Mouse (Mus musculus) forebrain, embryonic 14.5 days (tissue): Measurements from ENCODE around the gene Tmem270. TPM values are rescaled to one million over a fixed set of nuclear protein-coding genes. Genes with fewer than 3 reads are reported as not detected.

Experiments
- ATAC-seq: fragments of 200-750 bp; cut with Nextera tagmentation; 2 replicates; pipeline ENCODE4 v1.8.0; 2017; ENCODE audit warnings: mild to moderate bottlenecking, moderate library complexity
- DNase-seq: peaks from one replicate; pipeline ENCODE4 v3.0.0-alpha.2; 2015; ENCODE audit warnings: low spot score
- H3K27ac ChIP-seq: fragments of 300-500 bp; sonication (generic); 2 replicates; pipeline ENCODE4 v1.5.1; 2014; ENCODE audit warnings: low read depth, mild to moderate bottlenecking, control low read depth, low read length, moderate library complexity
- H3K27me3 ChIP-seq: fragments of 300-500 bp; sonication (generic); replicated peaks from 2 replicates; pipeline ENCODE4 v1.6.1; 2014; ENCODE audit warnings: low read length, control low read depth, mixed read lengths; ENCODE audit not compliant: control insufficient read depth, insufficient read depth
- H3K36me3 ChIP-seq: fragments of 300-500 bp; sonication (generic); 2 replicates; pipeline ENCODE4 v1.6.1; 2014; ENCODE audit warnings: low read length, control low read depth; ENCODE audit not compliant: control insufficient read depth, insufficient read depth
- H3K4me1 ChIP-seq: fragments of 300-500 bp; sonication (generic); 2 replicates; pipeline ENCODE4 v1.6.1; 2014; ENCODE audit warnings: antibody characterized with exemption, low read length, control low read depth; ENCODE audit not compliant: control insufficient read depth, insufficient read depth
- H3K4me2 ChIP-seq: fragments of 300-500 bp; sonication (generic); 2 replicates; pipeline ENCODE4 v1.6.1; 2014; ENCODE audit warnings: mild to moderate bottlenecking, control low read depth, low read length
- H3K4me3 ChIP-seq: fragments of 300-500 bp; sonication (generic); 2 replicates; pipeline ENCODE4 v1.5.1; 2014; ENCODE audit warnings: low read depth, low read length, control low read depth
- H3K9ac ChIP-seq: fragments of 300-500 bp; sonication (generic); 2 replicates; pipeline ENCODE4 v1.6.1; 2014; ENCODE audit warnings: mild to moderate bottlenecking, low read length, control low read depth, moderate library complexity
- H3K9me3 ChIP-seq: fragments of 300-500 bp; sonication (generic); replicated peaks from 2 replicates; pipeline ENCODE4 v1.6.1; 2016; ENCODE audit warnings: low read length, control low read depth, mixed read lengths; ENCODE audit not compliant: control insufficient read depth
- WGBS: fragments of 180-500 bp; shearing (Covaris S2); extraction: QIAGEN DNeasy Blood & Tissue Kit; methylation state at CpG from one replicate; pipeline ENCODE4 v1.1.7; 2014; 5-methylcytosine and 5-hydroxymethylcytosine counted together
- polyA plus RNA-seq: library from polyadenylated mRNA; unstranded; fragments of >200 nt; fragmentation: Nextera tagmentation; extraction: Ambion mirVana; gene quantifications from 2 replicates; pipeline ENCODE4 v1.2.1, GENCODE M21; 2014

Tmem270 gene
- polyA plus RNA-seq, 1 experiment from 2014 or later: not detected

DNA sequence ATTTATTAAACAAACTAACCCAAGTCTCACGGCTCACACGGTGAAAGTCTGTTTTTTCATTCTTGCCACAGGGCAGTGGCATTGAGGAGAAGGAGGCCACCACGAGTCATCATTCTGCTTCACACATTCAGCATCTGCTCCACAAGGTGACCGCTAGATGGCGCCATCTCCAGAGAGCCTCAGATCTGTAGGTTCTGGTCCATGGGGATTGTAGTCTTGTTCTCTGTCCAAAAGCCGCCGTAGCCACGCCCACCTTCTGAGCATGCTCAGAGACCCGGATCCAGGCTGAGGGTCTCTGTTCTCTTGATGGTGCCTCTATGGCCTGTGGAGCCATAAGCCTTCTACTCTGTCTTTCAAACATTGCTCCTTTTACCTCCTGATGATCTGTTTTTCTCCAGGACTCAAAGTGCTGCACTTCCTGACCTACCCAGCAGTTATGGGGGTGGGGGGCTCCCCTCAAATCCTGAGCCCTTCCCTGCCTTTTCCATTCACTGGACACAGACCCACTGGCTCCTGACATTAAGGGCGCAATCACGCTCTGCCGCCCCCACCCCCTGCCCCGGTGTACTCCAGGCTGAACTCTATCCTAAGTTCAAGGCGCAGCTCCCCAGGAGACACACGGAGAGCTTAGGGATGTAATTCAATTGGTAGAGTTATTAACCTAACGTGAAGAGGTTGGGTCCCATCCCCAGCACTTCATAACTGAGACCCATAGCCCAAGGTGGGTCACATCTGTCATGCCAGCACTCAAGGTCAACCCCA is 11.7 kb upstream of the Tmem270 start:
- no peak overlapping the region for H3K4me2 ChIP-seq
- DNase-seq (peak; percentile 10), ATAC-seq (no peak)
- no peaks in the 10 kb centered on the region for H3K27me3 ChIP-seq
- no peak overlapping the region for H3K9ac ChIP-seq
- H3K4me1 ChIP-seq: no peaks in the 10 kb centered on the region
- no peaks in the 10 kb centered on the region for H3K9me3 ChIP-seq
- no peaks in the 10 kb centered on the region for H3K36me3 ChIP-seq
- H3K27ac ChIP-seq: no peak overlapping the region
- WGBS: 50% methylated on average over 16 of the region's 16 CpGs
- H3K4me3 ChIP-seq: no peak overlapping the region

DNA sequence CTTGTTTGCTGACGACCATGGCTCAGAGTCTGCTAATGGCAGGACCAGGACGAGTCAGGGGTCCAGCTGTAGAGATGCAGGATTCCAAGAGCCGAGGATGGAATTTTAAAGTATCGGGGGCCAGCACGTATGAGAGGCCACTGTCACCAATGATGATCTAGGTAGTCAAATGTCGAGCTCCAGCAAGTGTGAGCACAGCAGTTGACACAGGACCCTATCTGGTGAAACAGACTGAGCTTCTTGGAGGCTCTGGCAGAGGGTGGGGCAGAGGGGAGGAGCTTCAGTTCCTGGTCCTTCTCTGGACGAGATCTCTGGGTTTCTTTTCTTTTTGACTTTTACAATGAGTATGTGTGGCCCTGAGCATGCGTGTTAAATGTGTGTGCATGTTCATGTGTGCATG is 8.8 kb upstream of the Tmem270 start, which contains the start of gene Cldn13:
Gene Cldn13 (minus strand): TSS at position 216 of the 400 bp plus-strand sequence.
- DNase-seq: no peak
- Histone ChIP-seq H3K9ac (no peak within 1 kb of the TSS), H3K9me3 (no peaks in the 10 kb centered on the region), H3K4me3 (no peak within 1 kb of the TSS), H3K4me2 (no peak within 1 kb of the TSS), H3K27me3 (no peaks in the 10 kb centered on the region), H3K36me3 (no peaks in the 10 kb centered on the region), H3K27ac (no peak within 1 kb of the TSS), H3K4me1 (no peaks in the 10 kb centered on the region)
- 85% methylated on average over 8 of the region's 8 CpGs for WGBS
- ATAC-seq: no peak

DNA sequence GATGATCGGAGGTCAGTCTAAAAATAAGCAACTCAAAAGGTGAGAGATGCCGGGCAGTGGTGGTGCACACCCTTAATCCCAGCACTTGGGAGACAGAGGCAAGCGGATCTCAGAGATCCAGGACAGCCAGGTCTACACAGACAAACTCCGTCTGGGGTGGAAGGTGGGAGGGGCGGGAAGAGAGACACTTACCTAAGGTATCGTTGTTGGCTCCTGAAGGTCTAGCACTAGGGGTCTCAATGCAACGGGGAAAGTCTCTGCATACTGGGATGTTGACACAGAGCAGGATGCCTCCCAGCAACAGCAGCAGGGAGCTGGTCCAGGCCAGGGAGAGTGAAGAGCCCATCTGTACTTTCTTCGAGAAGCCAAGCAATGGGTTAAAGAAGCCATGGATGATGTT is 8.0 kb upstream of the Tmem270 start:
- Histone ChIP-seq H3K36me3 (no peaks in the 10 kb centered on the region), H3K4me1 (no peaks in the 10 kb centered on the region), H3K27me3 (no peaks in the 10 kb centered on the region), H3K27ac (no peak overlapping the region), H3K9ac (no peak overlapping the region), H3K9me3 (no peaks in the 10 kb centered on the region), H3K4me3 (no peak overlapping the region), H3K4me2 (no peak overlapping the region)
- no peak for ATAC-seq
- no peak for DNase-seq
- WGBS: 86% methylated on average over 8 of the region's 8 CpGs

DNA sequence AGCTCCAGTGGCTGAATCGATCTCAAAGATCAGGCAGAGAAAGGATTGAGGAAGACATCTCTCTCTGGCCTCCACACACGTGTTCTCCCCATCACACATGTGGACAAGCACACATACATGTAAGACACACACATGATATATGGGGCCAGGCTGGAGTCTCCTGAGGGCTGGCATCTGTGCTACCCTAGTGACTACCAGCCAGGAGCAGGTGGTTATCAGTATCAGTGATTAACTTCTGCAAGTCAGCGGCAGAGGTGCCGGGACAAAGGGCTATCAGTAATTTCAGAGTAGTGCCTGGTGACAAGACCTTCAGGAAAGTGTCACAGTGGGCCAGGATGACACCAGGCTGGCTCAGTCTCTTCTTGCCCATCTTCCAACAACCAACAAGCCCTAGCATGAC is 7.2 kb upstream of the Tmem270 start:
- no peak overlapping the region for H3K4me2 ChIP-seq
- no peak overlapping the region for H3K27ac ChIP-seq
- no peak overlapping the region for H3K4me3 ChIP-seq
- no peak overlapping the region for H3K9ac ChIP-seq
- H3K9me3 ChIP-seq: no peaks in the 10 kb centered on the region
- no peaks in the 10 kb centered on the region for H3K36me3 ChIP-seq
- H3K4me1 ChIP-seq: no peaks in the 10 kb centered on the region
- no peak for ATAC-seq
- 87% methylated on average over 4 of the region's 4 CpGs for WGBS
- no peak for DNase-seq
- no peaks in the 10 kb centered on the region for H3K27me3 ChIP-seq

DNA sequence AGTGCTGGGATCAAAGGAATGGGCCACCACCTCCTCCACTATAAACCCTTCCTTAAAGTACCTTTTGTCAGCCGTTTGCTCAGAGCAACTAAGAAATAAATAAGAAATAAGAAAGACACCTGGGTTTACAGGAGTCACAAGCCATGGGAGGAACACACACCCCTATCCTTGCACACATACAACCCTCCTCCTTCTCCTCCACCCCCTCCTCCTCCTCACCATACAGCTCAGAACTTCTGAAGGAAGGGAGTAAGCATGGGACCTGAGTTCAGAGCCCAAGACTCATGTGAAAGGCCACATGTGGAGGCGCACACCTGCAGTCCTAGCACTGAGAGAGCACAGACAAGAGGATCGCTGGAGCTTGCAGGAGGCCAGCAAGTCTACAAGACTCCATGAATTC is 6.8 kb upstream of the Tmem270 start:
- Histone ChIP-seq H3K4me2 (no peak overlapping the region), H3K27ac (no peak overlapping the region), H3K4me1 (no peaks in the 10 kb centered on the region), H3K27me3 (no peaks in the 10 kb centered on the region), H3K4me3 (no peak overlapping the region), H3K36me3 (no peaks in the 10 kb centered on the region), H3K9me3 (no peaks in the 10 kb centered on the region), H3K9ac (no peak overlapping the region)
- DNase-seq (no peak), ATAC-seq (no peak)
- 73% methylated on average over 3 of the region's 3 CpGs for WGBS

DNA sequence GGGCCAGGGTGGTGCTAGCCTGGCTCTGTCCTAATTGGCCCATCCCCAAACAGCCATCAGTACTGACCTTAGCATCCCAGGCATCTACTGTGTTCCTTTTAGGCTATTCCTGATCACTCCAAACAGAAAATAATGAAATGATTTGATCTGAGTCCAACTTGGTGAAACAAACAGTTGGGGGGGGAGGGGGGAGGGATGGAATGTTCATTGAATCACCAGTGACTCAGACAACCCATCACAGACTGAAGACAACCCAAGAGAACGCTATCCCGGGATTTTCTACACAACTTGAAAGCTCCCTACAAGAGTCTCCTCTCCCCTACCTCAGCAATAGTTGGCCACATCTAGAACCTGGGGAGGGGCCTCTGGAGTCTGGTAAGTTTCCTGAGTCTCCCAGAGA is 5.4 kb upstream of the Tmem270 start:
- Histone ChIP-seq H3K4me1 (no peaks in the 10 kb centered on the region), H3K27me3 (no peaks in the 10 kb centered on the region), H3K27ac (no peak overlapping the region), H3K4me2 (no peak overlapping the region), H3K36me3 (no peaks in the 10 kb centered on the region), H3K9ac (no peak overlapping the region), H3K9me3 (no peaks in the 10 kb centered on the region), H3K4me3 (no peak overlapping the region)
- DNase-seq (no peak), ATAC-seq (no peak)
- 91% methylated on average over 2 of the region's 2 CpGs for WGBS

DNA sequence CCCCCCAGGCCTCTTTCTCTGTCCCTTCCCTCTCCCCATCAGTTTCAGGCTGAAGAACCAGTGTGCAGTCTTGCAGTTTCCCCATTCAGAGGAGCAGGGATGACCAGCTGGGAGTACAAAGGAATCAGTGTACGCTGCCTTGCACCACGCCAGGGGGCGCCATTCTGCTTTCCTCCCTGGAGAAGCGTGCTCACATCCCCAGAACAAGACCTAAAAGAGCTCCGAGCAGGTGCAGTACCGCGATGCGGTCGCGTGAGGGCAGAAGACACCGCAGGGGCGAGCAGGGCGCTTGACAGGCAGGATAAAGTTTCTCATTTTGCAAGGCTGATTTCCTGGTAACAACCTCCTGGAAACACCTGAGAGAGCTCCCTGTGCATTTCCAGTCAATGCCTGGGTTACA is 602 bp upstream of the Tmem270 start:
- DNase-seq: peak; percentile 91
- Histone ChIP-seq H3K36me3 (no peaks in the 10 kb centered on the region), H3K4me1 (no peaks in the 10 kb centered on the region), H3K9me3 (no peaks in the 10 kb centered on the region), H3K27ac (no peak overlapping the region), H3K4me3 (no peak overlapping the region), H3K27me3 (no peaks in the 10 kb centered on the region), H3K4me2 (no peak overlapping the region), H3K9ac (no peak overlapping the region)
- ATAC-seq: peak; percentile 90
- WGBS: under 1% methylated on average over 13 of the region's 13 CpGs

DNA sequence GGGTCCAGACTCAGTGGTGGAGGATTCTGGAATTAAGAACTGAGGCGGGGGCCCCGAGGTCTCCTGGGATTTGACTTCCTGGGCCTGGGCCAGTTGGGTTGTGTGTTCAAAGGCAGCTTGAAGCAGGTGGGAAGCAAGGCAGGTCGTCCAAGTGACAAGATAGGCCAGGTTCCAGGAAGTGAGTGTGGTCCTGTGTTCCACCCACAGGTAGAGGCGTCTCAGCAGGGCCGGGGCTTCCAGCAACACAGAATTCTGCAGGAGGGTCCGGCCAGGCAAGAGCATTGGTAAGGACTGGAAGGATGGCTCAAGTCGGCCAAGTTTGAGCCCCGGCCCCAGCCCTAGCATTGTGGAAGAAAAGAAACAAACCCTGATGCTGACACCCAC is 4.9 kb downstream of the Tmem270 start:
- Histone ChIP-seq H3K4me3 (no peak overlapping the region), H3K4me2 (no peak overlapping the region), H3K27me3 (no peaks in the 10 kb centered on the region), H3K27ac (no peak overlapping the region), H3K4me1 (no peaks in the 10 kb centered on the region), H3K9me3 (no peaks in the 10 kb centered on the region), H3K9ac (no peak overlapping the region), H3K36me3 (no peaks in the 10 kb centered on the region)
- no peak for DNase-seq
- 67% methylated on average over 8 of the region's 8 CpGs for WGBS
- no peak for ATAC-seq

DNA sequence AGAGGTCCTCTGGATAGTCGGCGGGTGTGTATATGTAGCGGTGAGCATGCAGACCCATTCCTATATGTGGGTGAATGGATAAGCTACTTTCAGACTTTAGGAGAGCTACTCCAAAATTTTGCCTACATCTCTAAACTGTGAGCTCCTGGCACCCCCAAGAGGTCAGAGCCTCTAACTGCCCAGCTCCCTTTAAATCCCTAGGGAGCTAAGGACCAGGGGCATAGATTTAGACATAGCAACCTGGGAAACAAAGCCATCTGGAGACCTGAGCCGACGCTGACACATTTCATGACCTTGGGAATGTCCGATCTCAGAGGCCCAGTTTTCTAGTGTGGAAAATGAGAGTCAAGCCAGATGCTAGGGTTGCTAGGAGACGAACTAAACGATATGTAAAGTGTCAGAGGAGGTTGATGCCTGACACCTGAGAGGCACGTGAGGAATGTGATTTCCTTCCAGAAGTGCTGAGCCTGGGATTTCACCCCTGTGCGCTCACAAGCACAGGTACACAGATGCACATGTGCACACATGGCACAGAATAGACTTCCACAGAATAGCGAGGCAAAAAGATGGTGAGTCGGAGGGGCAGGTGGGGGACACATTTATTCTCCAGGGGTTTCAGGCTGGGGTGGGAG is 5.4 kb downstream of the Tmem270 start:
- WGBS: 45% methylated on average over 12 of the region's 12 CpGs
- DNase-seq (peak; percentile 61), ATAC-seq (no peak)

More for the DNA sequence above, 5.4 kb downstream of the Tmem270 start:
- no peak overlapping the region for H3K27ac ChIP-seq
- H3K4me1 ChIP-seq: no peaks in the 10 kb centered on the region
- H3K4me2 ChIP-seq: no peak overlapping the region
- no peaks in the 10 kb centered on the region for H3K36me3 ChIP-seq
- no peaks in the 10 kb centered on the region for H3K27me3 ChIP-seq
- H3K9ac ChIP-seq: no peak overlapping the region
- H3K4me3 ChIP-seq: no peak overlapping the region
- H3K9me3 ChIP-seq: no peaks in the 10 kb centered on the region
